ENCODE assay signal across 16 mouse cellular contexts in the genomic region with DNA sequence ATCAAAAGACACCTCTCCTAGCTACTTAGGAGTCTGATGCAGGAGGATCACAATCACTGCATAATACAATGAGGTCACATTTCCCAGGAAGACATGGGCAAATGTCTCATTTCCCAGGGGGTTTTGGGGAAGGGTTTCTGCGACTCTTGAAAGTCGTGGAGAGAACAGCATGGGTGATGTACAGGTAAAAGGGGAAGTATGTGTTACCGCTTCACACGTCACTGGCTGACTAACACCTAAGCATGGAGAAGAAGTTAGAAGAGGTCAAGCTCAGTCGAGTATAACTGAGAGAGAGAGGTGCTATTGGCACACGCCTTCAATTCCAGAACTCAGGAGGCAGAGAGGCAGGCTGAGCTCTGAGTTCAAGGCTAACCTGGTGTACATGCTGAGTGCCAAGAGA.
"Had no signal": no experiment of that assay in that cellular context is flagged by ENCODE, and none has a peak within 500 bp of the region (broad histone marks: within the 10 kb centered on the region; RNA-seq: fewer than 3 reads in every experiment).

No protein-coding gene starts in this region.

- H3K4me3 ChIP-seq: midbrain, embryonic 10.5 days; midbrain, embryonic 12.5 days; myocyte; neural tube, embryonic 13.5 days; neural tube, embryonic 15.5 days had no signal

- H3K27ac ChIP-seq: liver, embryonic 14.5 days; midbrain, embryonic 10.5 days; midbrain, embryonic 12.5 days; neural tube, embryonic 13.5 days; neural tube, embryonic 15.5 days had no signal

- H3K4me2 ChIP-seq: lung, embryonic 14.5 days; midbrain, embryonic 12.5 days; neural tube, embryonic 13.5 days; neural tube, embryonic 15.5 days had no signal

- H3K4me1 ChIP-seq: midbrain, embryonic 10.5 days; midbrain, embryonic 12.5 days; neural tube, embryonic 13.5 days; neural tube, embryonic 15.5 days had no signal

- DNase-seq: lung, adult 18-20 months; lung, embryonic 14.5 days; lung, postnatal 10 days; lung, postnatal 4 days; midbrain, embryonic 14.5 days; right cerebral cortex, postnatal 14 days; spleen, adult 18-20 months; thymus, adult 18-20 months; thymus, postnatal 14 days; thymus, postnatal 36 days had no signal

- H3K27me3 ChIP-seq: midbrain, embryonic 12.5 days; neural tube, embryonic 13.5 days; neural tube, embryonic 15.5 days had no signal

- H3K9me3 ChIP-seq: midbrain, embryonic 10.5 days; midbrain, embryonic 12.5 days; neural tube, embryonic 13.5 days; neural tube, embryonic 15.5 days had no signal

- H3K9ac ChIP-seq: liver, embryonic 14.5 days; lung, embryonic 14.5 days; midbrain, embryonic 12.5 days; neural tube, embryonic 13.5 days; neural tube, embryonic 15.5 days had no signal
